Mouse (Mus musculus): Measurements from ENCODE around the gene 2010109A12Rik.

The 2010109A12Rik gene

GRCm38 (mm10) chr5:93256820-93257405, 50.6 kb downstream of the 2010109A12Rik start:
- CTCF ChIA-PET, result no interaction called here
- POLR2A ChIA-PET, result interaction anchor here in 2 of 4 experiments (1.0 to 5.4 kb wide), 2 partner anchors 9 to 10 kb away, joined by 3 to 30 read pairs; partner anchors contain the start of gene Ccng2 (in 2 of the 2)

- ChIA-PET CTCF (no interaction called here), POLR2A (no interaction called here)
Observed at GRCm38 (mm10) chr5:93259349-93259748, 53.0 kb downstream of the 2010109A12Rik start.

- POLR2A ChIA-PET, result interaction anchor here in 1 of 4 experiments (1.0 kb wide), 1 partner anchor 9 kb away, joined by 3 read pairs; no protein-coding TSS in a partner anchor
- CTCF ChIA-PET, result interaction anchor here in 1 of 4 experiments (0.5 kb wide), 1 partner anchor 155 kb away, joined by 3 read pairs; no protein-coding TSS in a partner anchor
Observed at GRCm38 (mm10) chr5:93260983-93261382, 54.7 kb downstream of the 2010109A12Rik start.

GRCm38 (mm10) chr5:93262751-93263150, 56.4 kb downstream of the 2010109A12Rik start:
- CTCF ChIA-PET, result no interaction called here
- POLR2A ChIA-PET, result interaction anchor here in 1 of 4 experiments (0.9 to 1.0 kb wide), 2 partner anchors 9 to 12 kb away, joined by 3 read pairs; no protein-coding TSS in a partner anchor

All from embryonic stem cell, embryonic (primary cell).